Mouse (Mus musculus) spleen, postnatal 4 days (tissue): Measurements from ENCODE around the gene Usmg5.

Source experiments
- DNase-seq, 2 experiments: peaks; one replicate each; pipeline ENCODE4 v3.0.0; 2022; ENCODE audit warnings: low spot score in 2 of 2

The Usmg5 gene

DNA sequence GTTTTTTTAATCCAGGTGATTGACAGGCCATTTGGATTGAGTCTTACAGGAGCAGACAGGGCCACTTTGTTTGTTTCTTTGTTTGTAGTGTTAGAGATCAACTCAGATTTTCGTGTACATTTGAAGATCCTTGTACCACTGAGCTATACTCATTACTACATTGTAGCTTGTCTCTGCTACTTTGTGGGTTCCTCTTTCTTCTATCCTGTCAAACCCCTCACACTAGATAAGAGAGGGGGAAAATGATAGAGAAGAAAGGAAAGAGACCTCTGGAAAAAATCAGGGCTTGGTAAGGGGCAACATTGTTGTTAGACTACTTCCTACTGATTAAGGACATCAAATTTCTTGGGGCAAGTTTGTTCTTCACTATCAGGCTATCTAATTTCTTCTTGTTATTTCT is 32.8 kb downstream of the Usmg5 start:
- no peak for DNase-seq

DNA sequence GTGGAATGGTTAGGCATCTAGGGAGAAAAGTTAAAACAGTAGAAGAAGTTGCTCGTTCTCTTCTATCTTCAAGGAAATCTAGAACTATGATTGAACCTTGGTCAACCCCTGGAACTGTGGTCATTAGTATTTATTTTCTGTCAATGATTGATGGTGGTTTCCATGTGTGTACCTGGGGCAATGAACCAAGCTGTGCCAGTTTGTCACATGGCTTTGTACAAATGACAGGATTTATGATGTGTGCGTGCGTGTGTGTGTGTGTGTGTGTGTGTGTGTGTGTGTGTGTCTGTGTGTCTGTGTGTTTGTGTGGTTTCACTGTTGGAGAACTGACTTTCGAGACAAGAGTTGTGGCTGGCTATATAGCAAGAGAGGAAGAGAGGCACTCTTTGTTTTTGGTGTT is 37.0 kb downstream of the Usmg5 start:
- DNase-seq = no peak

DNA sequence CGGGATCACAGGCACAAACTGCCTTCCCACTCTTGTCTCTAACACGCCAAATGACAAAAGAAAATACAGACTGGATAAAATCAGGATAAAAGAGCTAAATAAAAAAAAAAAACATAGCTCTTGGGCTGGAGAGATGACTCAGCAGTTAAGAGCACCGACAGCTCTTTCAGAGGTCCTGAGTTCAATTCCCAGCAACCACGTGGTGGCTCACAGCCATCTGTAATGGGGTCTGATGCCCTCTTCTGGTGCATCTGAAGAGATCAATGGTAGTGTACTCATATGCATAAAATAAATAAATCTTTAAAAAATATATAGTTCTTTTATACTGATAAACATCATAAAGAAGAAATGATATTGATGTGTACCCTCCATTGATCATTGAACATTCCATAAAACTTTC is 37.5 kb downstream of the Usmg5 start:
- DNase-seq = no peak

DNA sequence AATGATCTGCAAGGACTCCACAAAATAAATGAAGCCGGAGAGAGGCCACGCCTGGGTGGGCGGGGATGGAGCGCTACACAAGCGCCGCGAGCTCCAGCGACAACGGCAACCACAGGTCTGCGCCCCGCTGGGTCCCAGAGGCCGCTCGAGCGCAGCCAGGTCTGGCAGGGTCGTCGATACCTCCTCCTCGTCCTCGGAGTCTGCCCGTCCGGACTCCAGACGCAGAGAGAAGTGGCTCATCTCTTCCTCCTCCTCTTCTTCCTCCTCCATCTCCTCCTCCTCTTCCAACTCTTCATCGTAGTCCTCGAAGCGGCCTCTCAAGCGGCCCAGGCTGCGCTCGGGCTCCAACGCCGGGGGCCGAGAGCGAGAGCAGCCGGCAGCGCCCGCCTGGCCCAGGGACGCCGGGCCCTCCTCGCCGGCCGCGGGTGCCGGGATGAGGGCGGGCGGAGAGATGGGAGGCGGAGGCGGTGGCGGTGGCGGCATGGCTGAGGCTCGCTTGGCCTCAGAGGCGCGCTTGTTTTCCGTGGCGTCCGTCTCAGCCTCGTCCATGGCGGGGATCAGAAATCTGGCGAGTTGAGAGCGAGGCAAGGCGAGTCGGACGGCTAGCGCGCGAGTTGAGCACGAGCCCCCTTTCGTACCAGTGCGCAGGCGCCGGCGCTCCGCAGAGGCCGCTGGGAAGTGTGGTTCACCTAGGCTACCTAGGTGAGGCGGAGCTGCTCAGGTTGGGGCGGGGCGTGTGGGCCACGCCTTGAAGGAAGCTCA is 40.0 kb downstream of the Usmg5 start, which contains the start of gene Pcgf6:
Gene Pcgf6, minus strand, starts transcription at position 636 of the 762 bp plus-strand sequence.
- DNase-seq = peak; percentile 77 to 90

DNA sequence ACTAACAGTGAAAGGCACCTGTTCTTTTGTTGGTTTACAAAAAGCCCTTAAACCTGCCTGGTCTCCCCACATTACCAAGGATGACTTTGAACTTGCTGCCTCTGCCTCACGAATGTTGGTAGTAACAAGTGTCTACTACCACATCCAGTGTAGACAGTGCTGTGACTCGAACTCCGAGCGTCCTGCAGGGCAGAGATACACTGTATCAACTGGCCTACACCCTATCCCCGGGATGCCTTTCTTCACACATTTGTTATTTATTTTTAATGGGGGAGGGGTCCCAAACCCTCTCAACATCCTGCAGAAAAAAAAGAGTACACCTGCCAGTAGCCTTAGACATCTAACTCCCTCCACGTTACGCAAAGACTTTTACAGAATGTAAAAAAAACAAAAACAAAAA is 40.6 kb downstream of the Usmg5 start:
- no peak for DNase-seq

DNA sequence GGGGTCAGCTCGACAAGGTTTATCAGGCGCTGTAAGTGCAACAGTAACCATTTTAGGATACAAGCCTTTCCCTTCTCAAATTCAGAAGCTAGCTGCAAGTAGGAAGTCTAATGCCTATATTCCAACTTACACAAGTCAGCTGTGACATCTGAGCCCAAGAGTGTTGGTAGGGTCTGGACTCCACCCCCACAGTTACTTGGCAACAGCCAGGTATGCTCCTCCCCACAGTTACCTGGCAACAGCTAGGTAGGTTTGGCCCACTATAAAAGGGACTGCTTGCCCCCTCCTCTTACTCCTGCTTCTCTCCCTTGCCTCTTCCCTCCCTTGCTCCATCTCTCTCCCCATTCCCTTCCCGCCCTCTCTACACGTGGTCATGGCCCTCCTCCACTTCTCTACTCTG is 41.4 kb downstream of the Usmg5 start:
- DNase-seq = no peak

DNA sequence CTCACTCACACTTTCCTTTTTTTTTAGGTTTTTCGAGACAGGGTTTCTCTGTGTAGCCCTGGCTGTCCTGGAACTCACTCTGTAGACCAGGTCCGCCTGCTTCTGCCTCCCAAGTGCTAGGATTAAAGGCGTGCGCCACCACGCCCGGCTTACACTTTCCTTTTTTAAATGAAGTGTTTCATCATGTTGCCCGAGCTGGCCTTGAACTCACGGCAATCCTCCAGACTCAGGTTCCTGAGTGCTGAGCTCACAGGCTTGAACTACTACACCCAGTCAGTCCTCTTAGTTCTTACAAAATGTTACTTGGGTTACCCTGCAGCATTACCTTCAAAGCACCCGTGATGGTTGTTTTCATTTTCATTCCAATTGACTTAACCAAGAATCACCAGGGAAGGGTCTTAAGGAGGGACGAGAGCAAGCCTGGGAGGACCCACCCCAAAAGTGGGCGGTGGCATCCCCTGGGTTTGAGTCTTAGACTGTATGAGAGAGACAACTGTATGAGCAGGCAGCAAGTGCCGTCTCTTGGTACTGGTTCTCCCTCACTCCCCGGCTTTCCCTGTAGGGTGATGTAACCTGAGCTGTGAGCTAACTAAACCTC is 43.1 kb downstream of the Usmg5 start:
- no peak for DNase-seq

DNA sequence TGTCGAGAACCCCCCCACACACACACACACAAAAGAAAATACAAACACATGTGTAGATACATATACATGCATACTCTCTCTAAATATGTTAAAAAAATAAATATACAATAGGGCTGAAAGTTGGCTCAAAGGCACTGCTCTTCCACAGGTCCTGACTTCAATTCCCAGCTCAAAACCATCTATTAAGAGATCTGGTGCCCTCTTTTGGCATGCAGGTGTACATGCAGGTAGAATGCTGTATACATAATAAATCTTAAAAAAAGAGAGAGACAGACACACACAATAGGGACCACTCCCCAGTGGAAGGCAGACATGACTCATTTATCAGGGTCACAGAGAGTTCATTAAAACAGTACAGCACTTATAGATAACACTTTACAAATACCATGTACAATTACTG is 44.1 kb downstream of the Usmg5 start:
- no peak for DNase-seq

DNA sequence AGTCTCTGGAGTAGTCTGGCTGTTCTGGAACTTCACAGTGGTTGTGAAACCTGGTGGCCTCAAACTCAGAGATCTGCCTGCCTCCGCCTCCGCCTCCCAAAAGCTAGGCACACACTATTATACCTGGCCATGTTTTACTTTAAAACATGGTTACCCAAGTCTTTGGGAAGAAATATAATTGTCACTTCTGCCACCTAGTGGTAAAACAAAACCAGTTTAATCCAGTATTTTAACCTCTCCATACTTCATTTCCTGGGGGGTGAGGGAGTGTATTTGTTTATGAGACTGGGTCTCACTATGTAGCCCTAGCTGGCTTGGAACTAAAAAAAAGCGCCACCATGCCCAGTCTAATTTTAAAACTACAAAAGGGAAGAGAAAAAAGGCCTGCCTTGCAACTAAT is 46.8 kb downstream of the Usmg5 start:
- no peak for DNase-seq

DNA sequence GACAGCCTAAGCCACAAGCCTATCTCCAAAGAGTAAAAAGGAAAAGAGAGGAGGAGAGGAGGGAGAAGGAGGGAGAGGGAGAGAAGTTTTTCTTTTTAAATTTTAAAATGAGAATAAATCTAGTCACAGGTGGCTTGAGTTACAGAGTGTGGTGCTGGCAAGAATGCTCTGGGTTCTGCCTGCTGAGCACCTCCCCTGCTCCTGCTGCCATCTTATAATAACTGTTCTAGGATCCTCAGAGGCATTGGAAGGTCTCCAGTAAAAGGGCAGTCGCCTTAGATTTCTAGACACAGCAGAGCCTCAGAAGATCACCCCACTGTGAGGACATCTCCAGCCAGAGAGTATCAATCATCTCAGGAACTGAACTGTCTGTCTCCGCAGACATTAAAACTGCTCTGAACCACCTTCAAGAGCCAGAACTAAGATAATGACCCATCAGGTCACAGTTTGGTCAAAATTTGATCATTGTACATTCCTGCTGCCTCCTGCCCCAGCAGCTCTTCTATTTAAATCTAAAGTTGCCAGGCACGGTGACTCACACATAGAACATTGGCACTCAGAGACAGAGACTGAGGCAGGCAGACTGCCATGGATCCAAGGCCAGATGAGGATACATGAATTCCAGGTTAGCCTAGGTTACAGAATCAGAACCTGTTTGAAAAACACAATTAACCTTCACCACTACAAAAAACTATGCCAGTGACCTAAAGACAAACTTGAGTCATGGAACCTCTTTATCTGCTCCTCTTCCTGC is 49.5 kb downstream of the Usmg5 start:
- no peak for DNase-seq

DNA sequence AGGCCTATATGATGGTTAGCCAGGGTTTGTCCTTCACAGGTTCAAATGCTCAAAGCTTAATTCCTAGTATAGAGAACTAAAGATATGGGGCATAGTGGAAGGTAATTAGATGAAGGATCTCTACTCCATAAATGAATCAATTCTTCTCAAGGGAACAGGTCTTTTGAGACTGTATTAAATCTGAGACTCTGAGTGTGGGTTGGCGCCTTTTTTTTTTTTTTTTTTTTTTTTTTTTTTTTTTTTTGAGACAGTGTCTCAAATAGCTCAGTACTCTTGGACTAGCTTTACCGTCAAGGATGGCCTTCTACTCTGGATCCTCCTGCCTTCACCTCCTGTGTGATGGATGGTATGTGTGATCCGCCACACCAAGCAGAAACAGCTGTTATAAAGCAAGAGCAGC is 53.9 kb downstream of the Usmg5 start:
- DNase-seq = no peak

DNA sequence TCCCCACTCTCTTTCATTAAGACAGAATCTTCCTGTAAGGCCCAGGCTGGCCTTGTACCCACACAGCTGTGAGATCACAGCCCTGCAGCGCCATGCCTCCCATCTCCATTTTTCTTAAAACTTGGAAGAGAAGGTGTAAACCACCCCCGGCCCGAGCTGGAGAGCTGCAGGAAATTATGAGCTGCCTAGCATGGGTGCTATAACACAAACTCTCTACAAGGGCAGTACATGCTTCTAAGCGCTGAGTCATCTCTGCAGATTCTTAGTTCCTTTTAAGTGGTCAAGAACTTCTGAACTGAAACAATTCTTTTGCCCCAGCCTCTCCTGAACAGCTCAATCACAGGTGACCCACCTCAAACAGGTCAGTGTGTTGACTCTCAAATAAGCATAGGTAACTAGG is 55.5 kb downstream of the Usmg5 start:
- DNase-seq = no peak
